Mouse (Mus musculus) adrenal gland, postnatal 10 days (tissue): Measurements from ENCODE around the gene Olfr978. TPM values are rescaled to one million over a fixed set of nuclear protein-coding genes. Genes with fewer than 3 reads are reported as not detected.
"Not testable (repeated sequence)": the region's sequence is repeated elsewhere in the genome, so short reads cannot be mapped to it uniquely, and the experiment has no call there.

ENCODE experiments used
- DNase-seq: peaks from one replicate; pipeline ENCODE4 v3.0.0; 2021; ENCODE audit warnings: mixed read lengths
- long read RNA-seq, 2 experiments: library from polyadenylated mRNA; stranded (forward); transcript quantifications; one replicate each; pipeline ENCODE4 v2.0.0; 2021
- total RNA-seq, 2 experiments: library from RNA; stranded (reverse); gene quantifications; 2 replicates each; pipeline ENCODE4 v1.2.3; 2021

The Olfr978 gene
- total RNA-seq, result not detected
- long read RNA-seq, experiment 1, result 0 reads
- long read RNA-seq, experiment 2, result 0 reads

GRCm38 (mm10) chr9:39991813-39992212, at the start of gene Olfr978:
Gene Olfr978 (plus strand): TSS chr9:39992113.
- DNase-seq, result no peak

GRCm38 (mm10) chr9:39951946-39952345, 40.0 kb upstream of the Olfr978 start, which contains the start of gene Olfr975:
Gene Olfr975 (minus strand): TSS chr9:39952046.
- no peak for DNase-seq

GRCm38 (mm10) chr9:39961033-39961432, 30.9 kb upstream of the Olfr978 start, which contains the start of gene Olfr976:
Gene Olfr976 (minus strand): TSS chr9:39961133.
- not testable (repeated sequence) for DNase-seq

- DNase-seq, result not testable (repeated sequence)
Observed at GRCm38 (mm10) chr9:39976581-39977145, 15.2 kb upstream of the Olfr978 start.

DNA sequence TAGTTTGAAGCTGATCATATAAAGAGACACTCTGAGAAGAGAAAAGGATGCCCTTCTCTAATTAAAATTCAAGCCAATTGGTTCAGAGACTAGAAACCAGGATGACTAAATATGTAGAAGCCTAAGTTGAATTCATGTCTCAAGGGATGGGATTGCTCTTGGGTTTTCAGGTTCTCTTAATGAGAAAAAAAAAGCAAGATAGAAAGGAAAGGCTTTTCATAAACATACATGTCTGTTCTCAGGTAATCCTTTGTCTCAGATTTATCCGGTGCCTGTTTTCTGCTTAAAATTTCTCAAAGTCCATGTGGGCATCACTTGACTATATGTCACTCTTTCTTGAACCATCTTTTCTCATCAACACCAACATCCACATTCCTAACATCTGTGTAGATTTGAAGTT, 11.5 kb downstream of the Olfr978 start, which contains the start of gene Olfr979:
Gene Olfr979, minus strand, starts transcription at position 101 of the 400 bp plus-strand sequence.
- no peak for DNase-seq

GRCm38 (mm10) chr9:40009482-40009881, 17.6 kb downstream of the Olfr978 start, which contains the start of gene Olfr980:
Gene Olfr980 (minus strand): TSS chr9:40009582.
- DNase-seq, result no peak

DNA sequence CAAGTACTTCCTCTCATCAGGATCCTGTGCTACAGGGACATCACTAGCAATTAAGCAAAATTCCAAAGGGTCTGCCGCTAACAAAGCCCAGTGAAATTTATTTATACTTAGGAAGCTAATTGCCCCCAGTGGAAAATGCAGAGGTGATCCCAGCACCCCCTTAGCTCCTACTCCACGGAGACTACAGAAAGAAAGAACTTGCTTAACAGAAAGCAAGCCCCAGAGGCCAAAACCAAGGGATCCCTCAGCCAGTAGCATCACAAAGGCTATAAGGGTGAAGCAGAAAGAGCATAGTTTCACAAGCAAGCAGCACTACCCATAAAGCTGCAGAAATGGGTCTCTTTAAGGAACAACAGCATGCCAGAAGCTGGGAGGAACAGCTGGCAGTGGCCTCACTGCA, 29.3 kb downstream of the Olfr978 start, which contains the start of gene Olfr981:
Gene Olfr981, plus strand, starts transcription at position 301 of the 400 bp plus-strand sequence.
- no peak for DNase-seq

Other genes with a start within 250 kb of the Olfr978 start
- not detected for gene Olfr967, start 245.9 kb upstream of the Olfr978 start, total RNA-seq
- not detected for gene Olfr968, start 208.9 kb upstream of the Olfr978 start, total RNA-seq
- not detected for gene Olfr969, start 201.2 kb upstream of the Olfr978 start, total RNA-seq
- not detected for gene Olfr970, start 183.3 kb upstream of the Olfr978 start, total RNA-seq
- not detected for gene Olfr971, start 155.2 kb upstream of the Olfr978 start, total RNA-seq
- gene Olfr972, start 125.7 kb upstream of the Olfr978 start, total RNA-seq, result not detected
- gene Olfr229, start 84.8 kb upstream of the Olfr978 start, total RNA-seq, result not detected
- gene Olfr974, start 54.6 kb upstream of the Olfr978 start, total RNA-seq, result not detected
- not detected for gene Olfr975, start 40.1 kb upstream of the Olfr978 start, total RNA-seq
- not detected for gene Olfr976, start 31.0 kb upstream of the Olfr978 start, total RNA-seq
- gene Olfr979, start 11.4 kb downstream of the Olfr978 start, total RNA-seq, result not detected
- gene Olfr980, start 17.5 kb downstream of the Olfr978 start, total RNA-seq, result not detected
- not detected for gene Olfr981, start 29.4 kb downstream of the Olfr978 start, total RNA-seq
- not detected for gene Olfr982, start 81.7 kb downstream of the Olfr978 start, total RNA-seq
- not detected for gene Olfr983, start 101.5 kb downstream of the Olfr978 start, total RNA-seq
- gene Olfr984, start 122.1 kb downstream of the Olfr978 start, total RNA-seq, result not detected
- not detected for gene Olfr985, start 138.1 kb downstream of the Olfr978 start, total RNA-seq
- gene Tmem225, start 156.0 kb downstream of the Olfr978 start, total RNA-seq, result not detected
- not detected for gene Olfr986, start 188.8 kb downstream of the Olfr978 start, total RNA-seq
- gene Zfp202, start 200.2 kb downstream of the Olfr978 start, total RNA-seq, result 1 to 10 TPM; 4.3 to 4.5 TPM